Mouse (Mus musculus): ENCODE measurements around the gene Pcsk1n.

The Pcsk1n gene

DNA sequence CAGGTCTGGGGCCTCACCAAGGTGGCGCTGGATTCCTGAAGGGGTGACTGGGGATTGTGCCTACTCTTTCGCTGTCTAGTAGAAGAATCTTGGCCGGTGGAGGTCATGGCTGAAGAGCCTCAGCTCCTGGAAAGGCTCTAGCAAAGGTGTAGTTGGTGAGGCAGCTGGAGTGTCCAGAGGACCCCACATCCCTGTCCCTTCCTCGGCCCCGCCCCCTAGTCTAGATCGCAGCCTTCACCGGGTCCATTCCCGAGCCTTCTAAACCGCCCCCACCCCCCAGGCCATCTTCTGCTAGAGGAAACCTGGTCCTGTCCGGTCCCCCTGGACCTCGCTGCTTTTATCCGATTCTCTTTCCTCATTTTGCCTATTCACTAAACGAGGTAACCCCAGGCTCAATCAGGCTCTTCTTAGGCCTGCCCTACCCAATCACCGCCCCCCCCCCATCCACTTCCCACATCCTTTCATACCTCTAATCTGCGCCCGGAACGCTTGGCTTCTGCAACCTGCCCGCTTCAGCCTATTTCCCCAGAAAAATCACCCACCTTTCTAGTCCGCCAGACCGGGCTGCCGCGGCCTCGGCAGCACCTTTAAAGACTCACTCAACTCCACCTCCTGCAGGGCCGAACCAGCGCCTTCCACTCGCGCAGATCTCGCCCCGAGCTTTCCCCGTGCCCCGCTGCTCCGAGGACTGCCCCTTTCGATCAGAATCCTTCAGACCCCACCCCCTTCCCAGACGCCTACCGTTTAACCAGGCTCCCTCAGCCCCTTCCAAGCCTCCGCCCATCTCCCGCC is 27.7 kb downstream of the Pcsk1n start, which contains the start of gene Hdac6:
Gene Hdac6, minus strand, starts transcription at position 782 of the 792 bp plus-strand sequence.
- no peak for DNase-seq (ENCODE audit: low read depth, low spot score)

DNA sequence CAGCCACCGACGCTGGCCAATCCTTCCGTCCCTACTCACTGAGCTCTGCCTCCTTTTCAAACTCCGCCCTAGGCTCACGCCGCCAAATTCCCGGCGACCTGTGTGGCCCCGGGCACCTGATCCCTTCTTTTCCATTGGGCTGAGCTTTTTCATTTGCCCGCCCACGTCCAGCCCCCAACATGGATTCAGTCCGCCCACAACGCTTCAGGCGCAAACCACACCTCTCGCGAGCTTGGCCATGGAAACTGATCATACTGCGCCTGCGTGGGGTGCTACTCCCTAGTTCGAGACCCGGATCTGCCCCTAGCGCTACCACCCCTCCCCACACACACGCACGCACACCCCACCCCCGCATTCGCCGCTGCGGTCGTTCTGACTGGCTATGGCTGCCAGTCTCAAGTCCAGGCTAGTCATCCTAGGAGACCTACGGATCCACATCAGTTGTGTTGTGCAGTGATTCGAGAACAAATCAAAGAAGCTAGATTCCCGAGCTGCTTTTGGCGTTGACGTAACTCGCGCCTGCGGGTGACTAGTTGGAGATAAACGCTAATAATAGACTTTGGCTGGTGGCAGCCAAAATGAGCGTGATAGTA is 28.4 kb downstream of the Pcsk1n start:
- DNase-seq (ENCODE audit: low read depth, low spot score): peak; percentile 97

DNA sequence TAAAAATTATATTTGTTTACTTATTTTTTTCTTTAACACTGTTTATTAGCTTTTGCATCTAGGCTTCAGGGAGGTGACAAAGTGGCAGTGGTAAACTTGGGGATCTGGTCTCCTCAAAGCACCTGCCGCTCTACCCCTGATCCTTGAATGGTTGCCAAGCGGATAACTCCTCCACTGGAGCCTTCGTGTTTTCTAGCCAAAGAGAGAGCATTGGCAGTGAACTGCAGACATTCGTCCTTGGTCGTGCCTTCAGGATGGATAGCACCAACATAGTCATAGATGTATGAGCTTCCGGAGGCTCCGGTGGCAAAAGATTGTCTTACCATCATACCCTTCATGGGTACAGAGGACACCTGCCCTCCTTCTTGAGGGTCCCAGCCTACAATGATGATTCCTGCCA is 30.5 kb downstream of the Pcsk1n start:
- no peak for DNase-seq (ENCODE audit: low read depth, low spot score)

DNA sequence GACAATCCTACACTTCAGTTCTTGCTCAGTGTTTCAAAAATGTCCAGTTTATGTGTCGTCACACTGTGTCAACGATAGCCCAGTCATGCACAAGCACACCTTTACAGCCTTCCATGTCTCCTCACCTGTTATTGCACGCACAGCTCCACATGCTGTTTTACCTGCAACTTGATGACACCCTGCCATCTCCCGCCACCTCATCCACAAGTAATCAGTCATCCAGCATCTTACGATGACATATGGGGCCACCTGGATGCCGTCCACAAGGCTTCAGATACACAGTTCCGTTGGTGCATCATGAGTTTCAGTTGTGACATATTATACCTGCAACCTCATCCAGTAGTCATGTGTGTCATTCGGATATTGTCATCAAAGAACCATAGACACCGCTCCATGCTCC is 39.2 kb downstream of the Pcsk1n start:
- no peak for DNase-seq (ENCODE audit: low read depth, low spot score)

DNA sequence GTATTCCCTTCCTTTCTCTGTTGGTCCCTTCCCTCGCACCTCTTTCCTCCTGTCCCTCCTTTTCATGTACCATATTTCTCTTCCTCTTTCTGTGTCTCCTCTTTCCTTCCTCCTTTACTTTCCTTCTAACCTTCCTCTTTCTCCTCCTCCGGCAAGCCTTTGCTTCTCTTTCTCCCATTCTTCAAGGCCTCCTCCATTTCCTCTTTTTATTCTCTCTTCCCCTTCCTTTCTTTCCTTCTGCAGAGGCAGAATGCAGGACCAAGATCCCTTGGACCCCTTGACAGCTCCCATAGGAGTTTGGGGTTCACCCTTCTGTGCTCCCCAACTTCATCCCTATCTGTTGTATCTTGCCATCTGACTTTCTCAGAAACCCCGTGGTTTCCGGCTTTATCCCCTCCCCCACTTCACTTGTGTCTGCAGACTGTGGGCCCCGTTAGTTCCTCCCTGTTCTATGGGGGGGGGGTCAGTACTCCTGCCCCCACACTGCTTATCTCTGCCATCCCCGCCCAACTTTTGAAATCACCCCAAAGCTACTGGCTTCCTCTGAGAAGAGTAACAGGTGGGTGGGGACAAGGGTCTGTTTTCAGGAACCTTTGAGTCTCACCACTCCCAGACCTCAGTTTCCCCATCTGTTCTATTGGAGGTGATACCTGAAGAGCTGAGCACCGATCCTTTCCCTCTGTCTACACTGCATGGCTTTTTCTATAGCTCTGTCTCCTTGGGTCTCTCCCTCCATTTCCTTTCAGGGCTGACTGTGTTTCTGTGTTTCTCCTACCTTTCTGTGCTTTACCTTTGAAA is 44.4 kb downstream of the Pcsk1n start:
- DNase-seq (ENCODE audit: low read depth, low spot score): no peak

DNA sequence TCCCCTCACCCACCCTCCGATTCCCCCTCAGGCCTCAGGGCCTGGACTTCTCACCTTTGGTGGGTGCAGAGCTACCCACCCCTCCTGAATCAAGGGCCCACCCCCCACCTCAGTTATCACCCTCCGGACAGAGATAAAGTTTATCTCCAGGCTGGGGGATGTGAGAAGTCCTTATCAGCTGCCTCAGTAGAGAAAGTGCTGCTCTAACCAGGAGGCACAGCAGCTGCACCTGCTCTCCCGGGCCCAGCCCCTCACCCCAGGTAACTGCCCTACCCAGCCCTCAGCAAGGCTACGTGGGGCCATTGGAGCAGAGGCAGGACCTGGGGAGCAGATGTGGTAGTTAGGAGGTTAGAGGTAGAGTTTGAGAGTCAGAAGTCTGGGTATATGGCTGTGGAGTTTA is 46.5 kb downstream of the Pcsk1n start:
- no peak for DNase-seq (ENCODE audit: low read depth, low spot score)

DNA sequence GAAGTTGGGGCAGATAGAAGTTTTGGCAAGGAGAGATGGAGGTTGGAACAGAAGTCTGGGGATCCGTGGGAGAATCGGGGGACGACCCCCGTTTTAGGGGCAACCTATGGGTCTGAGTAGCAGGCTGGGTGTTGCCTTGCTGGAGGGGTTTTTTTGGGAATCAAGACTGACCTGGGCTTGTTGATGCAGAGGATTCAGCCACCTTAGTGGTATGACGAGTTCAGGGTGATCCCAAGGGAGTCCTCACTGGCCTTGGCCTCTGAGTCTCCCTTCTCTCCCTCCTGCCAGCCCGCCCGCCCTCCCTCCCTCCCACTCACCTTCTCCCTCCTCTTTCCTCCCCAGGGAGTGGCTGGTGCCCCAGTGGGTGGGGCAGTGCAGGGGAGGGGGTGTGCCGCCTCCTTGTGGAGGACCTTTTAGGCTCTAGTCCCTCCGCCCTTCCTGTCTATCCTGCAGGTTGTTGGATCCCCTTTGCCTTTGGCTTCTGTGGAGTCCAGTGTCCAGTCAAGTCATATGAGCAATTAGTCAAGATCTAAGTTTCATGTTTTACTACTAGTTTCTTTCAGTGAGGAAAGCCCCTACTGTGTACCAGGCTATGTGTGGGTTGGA is 48.1 kb downstream of the Pcsk1n start:
- no peak for DNase-seq (ENCODE audit: low read depth, low spot score)

DNA sequence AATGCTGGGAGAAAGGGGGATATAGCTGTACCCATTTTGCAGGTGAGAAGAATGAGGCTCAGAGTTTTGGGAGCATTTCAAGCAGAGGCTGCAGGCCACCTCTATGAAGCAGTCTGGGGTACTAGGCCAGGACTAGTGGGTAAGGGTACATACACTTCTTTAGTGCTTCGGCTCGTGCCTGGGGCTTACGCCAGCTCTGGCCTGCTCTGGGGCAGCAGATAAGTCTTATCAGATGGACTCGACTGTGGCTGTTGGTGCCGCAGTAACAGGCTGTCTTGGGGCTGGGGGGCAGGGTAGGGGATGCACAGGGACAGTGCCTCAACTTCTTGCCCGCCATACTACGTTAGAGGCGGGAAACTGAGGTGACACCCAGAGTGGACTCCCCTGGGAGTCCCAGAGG is 48.6 kb downstream of the Pcsk1n start:
- DNase-seq (ENCODE audit: low read depth, low spot score): no peak

DNA sequence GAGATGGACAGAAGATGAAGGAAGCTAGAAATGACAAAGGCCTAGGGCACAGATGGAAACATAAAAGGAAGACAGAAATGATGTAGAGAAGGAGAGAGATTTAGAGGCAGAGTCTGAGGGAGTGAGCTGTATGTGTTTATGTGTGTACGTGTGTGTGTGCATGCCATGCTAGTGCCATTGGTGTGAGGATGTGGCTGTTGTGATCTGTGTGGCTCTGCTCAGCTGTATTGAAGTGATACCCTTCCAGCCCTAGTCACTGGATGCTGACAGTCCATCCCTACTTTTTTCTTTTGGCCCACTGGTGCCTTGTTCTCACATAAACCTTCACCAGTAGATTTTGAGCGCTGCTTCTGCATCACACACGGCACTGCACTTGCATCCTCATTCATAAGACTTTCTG is 49.3 kb downstream of the Pcsk1n start:
- no peak for DNase-seq (ENCODE audit: low read depth, low spot score)

DNA sequence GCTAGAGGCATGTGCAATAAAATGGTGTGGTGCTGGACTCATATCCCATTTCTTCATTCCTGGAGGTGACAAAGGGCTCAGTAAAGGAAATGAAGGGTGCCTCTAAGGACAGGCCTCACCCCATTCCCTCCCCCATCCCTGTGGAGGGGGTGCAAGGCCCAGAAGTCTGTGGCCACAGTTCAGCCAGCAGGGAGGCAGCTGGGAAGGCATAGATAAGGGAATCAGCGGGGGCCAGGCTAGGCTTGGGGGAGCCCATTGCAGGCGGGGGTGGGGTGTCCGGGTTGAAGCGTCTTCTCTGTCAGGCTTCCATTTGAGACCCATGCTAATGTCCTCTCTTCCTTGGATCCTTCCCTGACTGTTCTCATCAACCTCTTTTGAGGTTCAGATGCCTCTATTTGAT is 51.7 kb downstream of the Pcsk1n start:
- no peak for DNase-seq (ENCODE audit: low read depth, low spot score)

All from ES-CJ7 (cell line).